15 mouse cellular contexts compared by ENCODE assay signal in genomic region chr10:11305365-11306053, GRCm38 (mm10). TPM values are rescaled to one million over a fixed set of nuclear protein-coding genes. Genes with fewer than 3 reads are reported as not detected.
DNase-seq lines count a peak whose midpoint lies in the region; ATAC-seq and TF ChIP-seq lines count a peak whose summit lies in the region.
"Had no signal": no experiment of that assay in that cellular context is flagged by ENCODE, and none has a peak within 500 bp of the region (broad histone marks: within the 10 kb centered on the region; RNA-seq: fewer than 3 reads in every experiment).

No protein-coding gene starts in this region.

- no peaks in the 10 kb centered on the region for H3K27me3 ChIP-seq in heart, adult 2 months (ENCODE audit: control insufficient read depth, insufficient read depth, low read length)
- H3K27me3 ChIP-seq in lung, embryonic 15.5 days, result no peaks in the 10 kb centered on the region
- no peaks in the 10 kb centered on the region for H3K27me3 ChIP-seq in intestine, embryonic 16.5 days (replicated peaks; ENCODE audit: control insufficient read depth, insufficient read depth, low read length)
- H3K27me3 ChIP-seq: midbrain, embryonic 15.5 days had no signal

- no peak for TF ChIP-seq CTCF in heart, adult 2 months (IDR thresholded peaks at IDR 0.05)

- peaks cover 2% of the 10 kb centered on the region; the same call in 1 of the 2 replicates for H3K4me1 ChIP-seq in heart, adult 2 months (ENCODE audit: control insufficient read depth, insufficient read depth, low read length)
- H3K4me1 ChIP-seq in lung, embryonic 15.5 days, result peaks cover 9% of the 10 kb centered on the region; the same call in 1 of the 2 replicates
- H3K4me1 ChIP-seq in intestine, embryonic 16.5 days (ENCODE audit: control insufficient read depth, insufficient read depth, low read length), result no peaks in the 10 kb centered on the region
- H3K4me1 ChIP-seq: midbrain, embryonic 15.5 days had no signal

- no peaks in the 10 kb centered on the region for H3K9me3 ChIP-seq in lung, embryonic 15.5 days
- H3K9me3 ChIP-seq in intestine, embryonic 16.5 days (ENCODE audit: control insufficient read depth, low read length), result no peaks in the 10 kb centered on the region
- H3K9me3 ChIP-seq: midbrain, embryonic 15.5 days had no signal

- ATAC-seq in lung, embryonic 15.5 days (ENCODE audit: borderline replicate concordance, extremely low read depth, low FRiP score, low TSS enrichment), result 0 out of 2 replicates have a peak, but pooled peaks have one; percentile 40
- ATAC-seq in intestine, embryonic 16.5 days, result no peak
- ATAC-seq: CD4-positive, CD25-positive, alpha-beta regulatory T cell, adult 4 months; inflammation-experienced regulatory T-cells, adult 6 months; midbrain, embryonic 15.5 days had no signal

- H3K4me3 ChIP-seq in heart, adult 2 months, result no peak overlapping the region
- no peak overlapping the region for H3K4me3 ChIP-seq in lung, embryonic 15.5 days
- no peak overlapping the region for H3K4me3 ChIP-seq in intestine, embryonic 16.5 days (ENCODE audit: low read length)
- H3K4me3 ChIP-seq: midbrain, embryonic 15.5 days had no signal

- 70% methylated on average over 9 of the region's 9 CpGs for WGBS in heart, adult 2 months
- 36% methylated on average over 9 of the region's 9 CpGs for WGBS in lung, embryonic 15.5 days
- WGBS in intestine, embryonic 16.5 days, result 80% methylated on average over 9 of the region's 9 CpGs

- peak; percentile 15 to 21 for DNase-seq in heart, postnatal 10 days
- no peak for DNase-seq in heart, adult 2 months
- no peak for DNase-seq in lung, adult 18-20 months
- DNase-seq in MEL-GATA-1-ER (ENCODE audit: extremely low read depth, low read depth), result peak; percentile 10
- peak; percentile 68 for DNase-seq in forelimb bud, embryonic 11.5 days (ENCODE audit: low read depth, low spot score)
- no peak for DNase-seq in layer of hippocampus, postnatal 10 days (ENCODE audit: low spot score in 2 of 2)
- DNase-seq: adrenal gland, adult 8-10 months; cerebellum, adult 9-10 months; right cerebral cortex, postnatal 4 days; thymus, adult 2 months had no signal

- no peaks in the 10 kb centered on the region for H3K79me2 ChIP-seq in heart, adult 2 months (replicated peaks; ENCODE audit: control insufficient read depth, insufficient read depth, low read length)

- H3K9ac ChIP-seq in heart, adult 2 months (ENCODE audit: low read depth, low read length), result no peak overlapping the region
- no peak overlapping the region for H3K9ac ChIP-seq in lung, embryonic 15.5 days
- no peak overlapping the region for H3K9ac ChIP-seq in intestine, embryonic 16.5 days (ENCODE audit: low read depth, low read length)
- H3K9ac ChIP-seq: midbrain, embryonic 15.5 days had no signal

- no peak for TF ChIP-seq EP300 in heart, adult 2 months (IDR thresholded peaks at IDR 0.05; ENCODE audit: insufficient read depth, low read depth, low read length)

- H3K36me3 ChIP-seq in heart, adult 2 months (ENCODE audit: control insufficient read depth, insufficient read depth, low read length), result no peaks in the 10 kb centered on the region
- H3K36me3 ChIP-seq in lung, embryonic 15.5 days, result no peaks in the 10 kb centered on the region
- no peaks in the 10 kb centered on the region for H3K36me3 ChIP-seq in intestine, embryonic 16.5 days (ENCODE audit: control insufficient read depth, insufficient read depth, low read length)
- H3K36me3 ChIP-seq: midbrain, embryonic 15.5 days had no signal

- no peak for TF ChIP-seq POLR2A in heart, adult 2 months (IDR thresholded peaks at IDR 0.05; ENCODE audit: insufficient read depth, low read depth, low read length)

- intact Hi-C loops in heart, postnatal 10 days (cut with DNase I), result no loop called here
- intact Hi-C loops in heart, adult 2 months (cut with DNase I), result no loop called here

- no peak overlapping the region for H3K27ac ChIP-seq in heart, adult 2 months
- H3K27ac ChIP-seq in lung, embryonic 15.5 days, result peak overlapping the region; percentile 7; the same call in 1 of the 2 replicates
- no peak overlapping the region for H3K27ac ChIP-seq in intestine, embryonic 16.5 days (ENCODE audit: low read length)
- H3K27ac ChIP-seq: midbrain, embryonic 15.5 days had no signal

- H3K4me2 ChIP-seq in lung, embryonic 15.5 days, result no peak overlapping the region
- no peak overlapping the region for H3K4me2 ChIP-seq in intestine, embryonic 16.5 days (ENCODE audit: low read depth, low read length)
- H3K4me2 ChIP-seq: midbrain, embryonic 15.5 days had no signal

RNA-seq across cellular contexts. Expression of gene Fbxo30, which starts 24.4 kb away (rescaled TPM):
- total RNA-seq in heart, postnatal 10 days (2021), result 10 to 100 TPM; 25.7 to 27.1 TPM
- total RNA-seq in heart, adult 2 months (2021), result 10 to 100 TPM; 23.7 to 27.3 TPM
- polyA plus RNA-seq in heart, adult 2 months (2012; rRNA removed), result 3.9 and 11.2 TPM in 2 replicates
- polyA plus RNA-seq in lung, embryonic 15.5 days (2015; fragmentation: Nextera tagmentation; extraction: Ambion mirVana), result 33.9 and 36.1 TPM in 2 replicates
- 10 to 100 TPM; 12.1 to 12.5 TPM for total RNA-seq in layer of hippocampus, postnatal 10 days (2021)
- 20.2 and 21.2 TPM in 2 replicates for polyA plus RNA-seq in intestine, embryonic 16.5 days (2015; fragmentation: Nextera tagmentation; extraction: Ambion mirVana)

RNA-seq across cellular contexts. Expression of gene Epm2a, which starts 37.7 kb away (rescaled TPM):
- total RNA-seq in heart, postnatal 10 days (2021), result 10 to 100 TPM; 16.9 to 18.7 TPM
- total RNA-seq in heart, adult 2 months (2021), result 10 to 100 TPM; 31.2 to 35.4 TPM
- 12.1 and 20.8 TPM in 2 replicates for polyA plus RNA-seq in heart, adult 2 months (2012; rRNA removed)
- 0.20 and 0.62 TPM in 2 replicates for polyA plus RNA-seq in lung, embryonic 15.5 days (2015; fragmentation: Nextera tagmentation; extraction: Ambion mirVana)
- total RNA-seq in layer of hippocampus, postnatal 10 days (2021), result 10 to 100 TPM; 21.5 to 25.4 TPM
- 0.10 and 0.20 TPM in 2 replicates for polyA plus RNA-seq in intestine, embryonic 16.5 days (2015; fragmentation: Nextera tagmentation; extraction: Ambion mirVana)
- polyA plus RNA-seq: CD4-positive, CD25-positive, alpha-beta regulatory T cell, adult 4 months; inflammation-experienced regulatory T-cells, adult 6 months had no signal

Comparison
In these comparisons a context has a peak if more than half of its experiments do, and no peak if none do; other contexts are left out.
1. DNase-seq: peak in heart, postnatal 10 days (2 of 2), MEL-GATA-1-ER (single experiment) and forelimb bud, embryonic 11.5 days (single experiment); none in heart, adult 2 months (0 of 2), lung, adult 18-20 months (0 of 2) and layer of hippocampus, postnatal 10 days (0 of 2).